Mouse (Mus musculus): ENCODE measurements around the gene N4bp1. TPM values are rescaled to one million over a fixed set of nuclear protein-coding genes. Genes with fewer than 3 reads are reported as not detected.

N4bp1 gene
- polyA plus RNA-seq, 1 experiment from 2014 or later = 9.6 TPM

GRCm38 (mm10) chr8:86873151-86873550 is 11.9 kb downstream of the N4bp1 start:
- Histone ChIP-seq H3K27ac (ENCODE audit: low read depth, low read length) (peak overlapping the region; percentile 12; the same call in 1 of the 2 replicates), H3K9ac (ENCODE audit: low read depth, low read length) (no peak overlapping the region), H3K4me3 (ENCODE audit: low read depth, low read length) (no peak overlapping the region), H3K4me1 (ENCODE audit: control insufficient read depth, insufficient read depth, low read length) (peaks cover 38% of the 10 kb centered on the region), H3K27me3 (ENCODE audit: control insufficient read depth, insufficient read depth, low read length) (no peaks in the 10 kb centered on the region), H3K4me2 (no peak overlapping the region; the same call in 1 of the 2 replicates), H3K9me3 (replicated peaks; ENCODE audit: control insufficient read depth, low read length) (no peaks in the 10 kb centered on the region), H3K36me3 (ENCODE audit: control insufficient read depth, insufficient read depth, low read length) (no peaks in the 10 kb centered on the region)
- ATAC-seq (replicated peaks; ENCODE audit: insufficient number of reproducible peaks, low FRiP score, low TSS enrichment) = peak; percentile 73
- 35% methylated on average over 2 of the region's 2 CpGs for WGBS (ENCODE audit: insufficient replicate concordance)

- ATAC-seq (replicated peaks; ENCODE audit: insufficient number of reproducible peaks, low FRiP score, low TSS enrichment) = no peak
- WGBS (ENCODE audit: insufficient replicate concordance) = 91% methylated on average over 11 of the region's 11 CpGs
- peaks cover 38% of the 10 kb centered on the region for H3K4me1 ChIP-seq (ENCODE audit: control insufficient read depth, insufficient read depth, low read length)
- H3K27me3 ChIP-seq (ENCODE audit: control insufficient read depth, insufficient read depth, low read length) = no peaks in the 10 kb centered on the region
- no peaks in the 10 kb centered on the region for H3K36me3 ChIP-seq (ENCODE audit: control insufficient read depth, insufficient read depth, low read length)
- no peak overlapping the region for H3K9ac ChIP-seq (ENCODE audit: low read depth, low read length)
- H3K4me3 ChIP-seq (ENCODE audit: low read depth, low read length) = no peak overlapping the region
- H3K27ac ChIP-seq (ENCODE audit: low read depth, low read length) = no peak overlapping the region
- no peaks in the 10 kb centered on the region for H3K9me3 ChIP-seq (replicated peaks; ENCODE audit: control insufficient read depth, low read length)
- no peak overlapping the region for H3K4me2 ChIP-seq
These were observed 12.8 kb downstream of the N4bp1 start for GRCm38 (mm10) chr8:86872097-86872815.

- H3K4me2 ChIP-seq = no peak overlapping the region
- H3K4me3 ChIP-seq (ENCODE audit: low read depth, low read length) = no peak overlapping the region
- 91% methylated on average over 2 of the region's 2 CpGs for WGBS (ENCODE audit: insufficient replicate concordance)
- no peaks in the 10 kb centered on the region for H3K36me3 ChIP-seq (ENCODE audit: control insufficient read depth, insufficient read depth, low read length)
- peaks cover 38% of the 10 kb centered on the region for H3K4me1 ChIP-seq (ENCODE audit: control insufficient read depth, insufficient read depth, low read length)
- ATAC-seq (replicated peaks; ENCODE audit: insufficient number of reproducible peaks, low FRiP score, low TSS enrichment) = no peak
- H3K27me3 ChIP-seq (ENCODE audit: control insufficient read depth, insufficient read depth, low read length) = no peaks in the 10 kb centered on the region
- no peak overlapping the region for H3K27ac ChIP-seq (ENCODE audit: low read depth, low read length)
- H3K9me3 ChIP-seq (replicated peaks; ENCODE audit: control insufficient read depth, low read length) = no peaks in the 10 kb centered on the region
- H3K9ac ChIP-seq (ENCODE audit: low read depth, low read length) = no peak overlapping the region
These were observed 13.6 kb downstream of the N4bp1 start for GRCm38 (mm10) chr8:86871421-86871820.

GRCm38 (mm10) chr8:86870771-86871170 is 14.3 kb downstream of the N4bp1 start:
- Histone ChIP-seq H3K27ac (ENCODE audit: low read depth, low read length) (peak overlapping the region; percentile 18; the same call in 1 of the 2 replicates), H3K9me3 (replicated peaks; ENCODE audit: control insufficient read depth, low read length) (no peaks in the 10 kb centered on the region), H3K27me3 (ENCODE audit: control insufficient read depth, insufficient read depth, low read length) (no peaks in the 10 kb centered on the region), H3K36me3 (ENCODE audit: control insufficient read depth, insufficient read depth, low read length) (no peaks in the 10 kb centered on the region), H3K4me2 (no peak overlapping the region), H3K9ac (ENCODE audit: low read depth, low read length) (no peak overlapping the region), H3K4me1 (ENCODE audit: control insufficient read depth, insufficient read depth, low read length) (peaks cover 38% of the 10 kb centered on the region), H3K4me3 (ENCODE audit: low read depth, low read length) (no peak overlapping the region)
- ATAC-seq (replicated peaks; ENCODE audit: insufficient number of reproducible peaks, low FRiP score, low TSS enrichment) = no peak
- 71% methylated on average over 2 of the region's 2 CpGs for WGBS (ENCODE audit: insufficient replicate concordance)

GRCm38 (mm10) chr8:86868041-86868440 is 17.0 kb downstream of the N4bp1 start:
- 92% methylated on average over 3 of the region's 3 CpGs for WGBS (ENCODE audit: insufficient replicate concordance)
- Histone ChIP-seq H3K4me1 (ENCODE audit: control insufficient read depth, insufficient read depth, low read length) (peaks cover 21% of the 10 kb centered on the region), H3K9me3 (replicated peaks; ENCODE audit: control insufficient read depth, low read length) (no peaks in the 10 kb centered on the region), H3K4me3 (ENCODE audit: low read depth, low read length) (no peak overlapping the region), H3K36me3 (ENCODE audit: control insufficient read depth, insufficient read depth, low read length) (no peaks in the 10 kb centered on the region), H3K4me2 (no peak overlapping the region), H3K27ac (ENCODE audit: low read depth, low read length) (no peak overlapping the region), H3K27me3 (ENCODE audit: control insufficient read depth, insufficient read depth, low read length) (no peaks in the 10 kb centered on the region), H3K9ac (ENCODE audit: low read depth, low read length) (no peak overlapping the region)
- ATAC-seq (replicated peaks; ENCODE audit: insufficient number of reproducible peaks, low FRiP score, low TSS enrichment) = no peak

- no peak overlapping the region for H3K4me2 ChIP-seq
- peaks cover 8% of the 10 kb centered on the region; the same call in 1 of the 2 replicates for H3K36me3 ChIP-seq (ENCODE audit: control insufficient read depth, insufficient read depth, low read length)
- no peak overlapping the region for H3K27ac ChIP-seq (ENCODE audit: low read depth, low read length)
- no peak overlapping the region for H3K9ac ChIP-seq (ENCODE audit: low read depth, low read length)
- H3K4me1 ChIP-seq (ENCODE audit: control insufficient read depth, insufficient read depth, low read length) = 0 out of 2 replicates have a peak, but pooled peaks cover 4% of the 10 kb centered on the region
- no peaks in the 10 kb centered on the region for H3K9me3 ChIP-seq (replicated peaks; ENCODE audit: control insufficient read depth, low read length)
- no peak for ATAC-seq (replicated peaks; ENCODE audit: insufficient number of reproducible peaks, low FRiP score, low TSS enrichment)
- no peak overlapping the region for H3K4me3 ChIP-seq (ENCODE audit: low read depth, low read length)
- WGBS (ENCODE audit: insufficient replicate concordance) = 72% methylated on average over 4 of the region's 4 CpGs
- H3K27me3 ChIP-seq (ENCODE audit: control insufficient read depth, insufficient read depth, low read length) = no peaks in the 10 kb centered on the region
These were observed 20.3 kb downstream of the N4bp1 start for GRCm38 (mm10) chr8:86864764-86865163.

- WGBS (ENCODE audit: insufficient replicate concordance) = 41% methylated on average over 4 of the region's 4 CpGs
- ATAC-seq (replicated peaks; ENCODE audit: insufficient number of reproducible peaks, low FRiP score, low TSS enrichment) = no peak
- H3K4me1 ChIP-seq (ENCODE audit: control insufficient read depth, insufficient read depth, low read length) = peaks cover 4% of the 10 kb centered on the region; the same call in 1 of the 2 replicates
These were observed 22.2 kb downstream of the N4bp1 start for GRCm38 (mm10) chr8:86862837-86863236.

GRCm38 (mm10) chr8:86862155-86862816 is 22.8 kb downstream of the N4bp1 start:
- H3K9ac ChIP-seq (ENCODE audit: low read depth, low read length) = no peak overlapping the region
- H3K27me3 ChIP-seq (ENCODE audit: control insufficient read depth, insufficient read depth, low read length) = no peaks in the 10 kb centered on the region
- no peaks in the 10 kb centered on the region for H3K9me3 ChIP-seq (replicated peaks; ENCODE audit: control insufficient read depth, low read length)
- H3K27ac ChIP-seq (ENCODE audit: low read depth, low read length) = no peak overlapping the region; the same call in 1 of the 2 replicates
- no peak for ATAC-seq (replicated peaks; ENCODE audit: insufficient number of reproducible peaks, low FRiP score, low TSS enrichment)
- WGBS (ENCODE audit: insufficient replicate concordance) = 83% methylated on average over 3 of the region's 3 CpGs
- peaks cover 7% of the 10 kb centered on the region; the same call in 1 of the 2 replicates for H3K4me1 ChIP-seq (ENCODE audit: control insufficient read depth, insufficient read depth, low read length)
- H3K36me3 ChIP-seq (ENCODE audit: control insufficient read depth, insufficient read depth, low read length) = peaks cover 8% of the 10 kb centered on the region; the same call in 1 of the 2 replicates
- H3K4me3 ChIP-seq (ENCODE audit: low read depth, low read length) = no peak overlapping the region
- no peak overlapping the region for H3K4me2 ChIP-seq

More at GRCm38 (mm10) chr8:86862837-86863236, 22.2 kb downstream of the N4bp1 start:
- no peak overlapping the region for H3K4me2 ChIP-seq
- no peak overlapping the region for H3K27ac ChIP-seq (ENCODE audit: low read depth, low read length)
- no peak overlapping the region for H3K9ac ChIP-seq (ENCODE audit: low read depth, low read length)
- no peaks in the 10 kb centered on the region for H3K9me3 ChIP-seq (replicated peaks; ENCODE audit: control insufficient read depth, low read length)
- no peak overlapping the region for H3K4me3 ChIP-seq (ENCODE audit: low read depth, low read length)
- no peaks in the 10 kb centered on the region for H3K27me3 ChIP-seq (ENCODE audit: control insufficient read depth, insufficient read depth, low read length)
- peaks cover 8% of the 10 kb centered on the region; the same call in 1 of the 2 replicates for H3K36me3 ChIP-seq (ENCODE audit: control insufficient read depth, insufficient read depth, low read length)

Measured in heart, embryonic 11.5 days (tissue).